Mouse (Mus musculus) bone marrow, adult 2 months (tissue): ENCODE data around the gene Gm6583.

Experiments
- CTCF ChIP-seq: fragments of 200-500 bp; IDR thresholded peaks from 2 replicates; pipeline ENCODE4 v1.5.1; 2011; ENCODE audit warnings: low read length, control low read depth; ENCODE audit not compliant: control insufficient read depth, insufficient read depth
- POLR2A ChIP-seq: fragments of 200-500 bp; IDR thresholded peaks from 2 replicates; pipeline ENCODE4 v1.6.1; 2011; ENCODE audit warnings: low read depth, mild to moderate bottlenecking, control low read depth, low read length, borderline replicate concordance; ENCODE audit not compliant: control insufficient read depth

DNA sequence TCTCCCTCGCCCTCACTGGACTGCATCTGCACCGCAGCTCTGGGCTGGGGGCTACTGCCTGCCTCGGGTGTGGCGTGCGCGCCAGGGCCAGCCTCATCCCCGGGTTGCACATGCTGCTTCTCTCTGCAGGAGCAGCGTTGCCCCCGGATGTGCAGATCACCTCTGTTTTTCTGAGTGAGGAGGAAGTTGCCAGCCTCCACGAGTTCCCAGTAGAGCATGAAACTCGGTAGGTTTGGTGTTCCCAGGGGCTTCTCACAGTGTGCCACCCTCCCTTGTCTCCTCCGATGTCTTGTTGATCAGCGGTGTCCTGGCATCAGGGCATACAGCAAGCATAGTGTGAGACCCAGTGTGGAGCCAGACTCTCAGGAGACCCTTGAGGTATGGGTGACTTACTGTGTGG lies 13.5 kb upstream of the Gm6583 start:
- TF ChIP-seq CTCF (no peak), POLR2A (no peak)
